Mouse (Mus musculus): ENCODE measurements around the gene Ndufv3.

DNA sequence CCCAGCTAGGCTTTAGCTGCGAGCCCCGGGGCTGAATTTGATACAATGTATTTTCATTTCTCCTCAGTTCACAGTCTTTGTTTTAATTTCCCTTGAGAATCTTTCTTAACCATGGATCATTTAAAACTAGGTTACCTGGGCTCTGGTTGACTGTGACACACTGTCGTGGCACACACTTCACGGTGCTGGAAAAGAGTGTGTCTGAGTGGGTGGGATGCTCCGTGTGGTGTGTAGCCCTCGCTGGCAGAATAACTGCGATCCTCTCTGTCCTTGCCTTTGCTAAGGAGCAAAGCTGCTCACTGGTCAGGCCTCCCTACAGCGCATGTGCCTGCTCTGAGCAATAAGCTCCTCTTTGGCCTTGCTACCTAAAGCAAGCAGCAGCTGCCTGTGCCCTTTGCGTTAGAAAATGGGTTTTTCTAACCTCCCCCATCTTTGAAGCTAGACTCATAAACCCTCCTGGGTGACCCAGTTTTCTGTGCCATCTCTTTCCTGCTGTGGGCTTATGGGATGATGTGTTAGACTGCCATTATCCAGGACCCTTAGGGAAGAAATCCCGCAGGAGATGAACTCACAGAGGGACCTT is 33.2 kb upstream of the Ndufv3 start:
- TF ChIP-seq POLR2A (IDR thresholded peaks at IDR 0.05; ENCODE audit: borderline replicate concordance, extremely low read depth, insufficient read depth, insufficient read length, poor library complexity, severe bottlenecking): no peak
- no peak for TF ChIP-seq CTCF (IDR thresholded peaks at IDR 0.05; ENCODE audit: borderline replicate concordance, extremely low read depth, insufficient read depth, insufficient read length)
